Mouse (Mus musculus) heart, adult 2 months (tissue): ENCODE measurements around the gene Palm2. TPM values are rescaled to one million over a fixed set of nuclear protein-coding genes. Genes with fewer than 3 reads are reported as not detected.

Experiments used
- DNase-seq, 2 experiments: peaks; one replicate each; pipeline ENCODE4 v3.0.0; 2021
- H3K27ac ChIP-seq: fragments of 200-600 bp; 2 replicates; pipeline ENCODE4 v1.8.1; 2022
- H3K27me3 ChIP-seq: fragments of 200-500 bp; 2 replicates; pipeline ENCODE4 v1.6.1; 2012; ENCODE audit warnings: mild to moderate bottlenecking, low read length, inconsistent platforms, mixed read lengths; ENCODE audit not compliant: control insufficient read depth, insufficient read depth
- H3K36me3 ChIP-seq: fragments of 200-500 bp; 2 replicates; pipeline ENCODE4 v1.6.1; 2012; ENCODE audit warnings: low read length, inconsistent platforms; ENCODE audit not compliant: control insufficient read depth, insufficient read depth
- H3K4me1 ChIP-seq: fragments of 200-500 bp; 2 replicates; pipeline ENCODE4 v1.6.1; 2011; ENCODE audit warnings: low read length; ENCODE audit not compliant: control insufficient read depth, insufficient read depth
- H3K4me3 ChIP-seq: fragments of 200-600 bp; 2 replicates; pipeline ENCODE4 v1.8.1; 2022
- H3K79me2 ChIP-seq: fragments of 200-500 bp; replicated peaks from 2 replicates; pipeline ENCODE4 v1.6.1; 2012; ENCODE audit warnings: mild to moderate bottlenecking, inconsistent platforms, low read length, moderate library complexity, mixed read lengths; ENCODE audit not compliant: control insufficient read depth, insufficient read depth
- H3K9ac ChIP-seq: fragments of 200-500 bp; 2 replicates; pipeline ENCODE4 v1.6.1; 2012; ENCODE audit warnings: low read depth, mild to moderate bottlenecking, control low read depth, inconsistent platforms, low read length, mixed read lengths
- CTCF ChIP-seq: fragments of 200-600 bp; IDR thresholded peaks from 2 replicates; pipeline ENCODE4 v1.8.1; 2022; ENCODE audit warnings: antibody characterized with exemption, mild to moderate bottlenecking, moderate library complexity
- EP300 ChIP-seq: fragments of 200-500 bp; IDR thresholded peaks from 2 replicates; pipeline ENCODE4 v1.6.1; 2011; ENCODE audit warnings: low read depth, low read length, control low read depth; ENCODE audit not compliant: insufficient read depth
- POLR2A ChIP-seq: fragments of 200-500 bp; IDR thresholded peaks from 2 replicates; pipeline ENCODE4 v1.6.1; 2011; ENCODE audit warnings: mild to moderate bottlenecking, low read depth, low read length, control low read depth; ENCODE audit not compliant: insufficient read depth
- WGBS: fragments of 180-500 bp; shearing (Covaris S2); methylation state at CpG from one replicate; pipeline ENCODE4 v1.1.7; 2018; 5-methylcytosine and 5-hydroxymethylcytosine counted together
- intact Hi-C: fragments of 180-260 bp; cut with DNase I; formaldehyde crosslinking; loops from one replicate; pipeline ENCODE4 v1.15.1; 2025
- polyA plus RNA-seq: library from polyadenylated mRNA; depleted of rRNA; stranded (reverse); fragments of >200 nt; gene quantifications from 2 replicates; pipeline ENCODE4 v1.2.3, GENCODE M21; 2012
- total RNA-seq, 2 experiments: library from RNA; stranded (reverse); gene quantifications; 2 replicates each; pipeline ENCODE4 v1.2.3; 2021

Palm2 gene
- total and polyA plus RNA-seq, 3 experiments = 0.33 to 13.2 (median 9.9) TPM

DNA sequence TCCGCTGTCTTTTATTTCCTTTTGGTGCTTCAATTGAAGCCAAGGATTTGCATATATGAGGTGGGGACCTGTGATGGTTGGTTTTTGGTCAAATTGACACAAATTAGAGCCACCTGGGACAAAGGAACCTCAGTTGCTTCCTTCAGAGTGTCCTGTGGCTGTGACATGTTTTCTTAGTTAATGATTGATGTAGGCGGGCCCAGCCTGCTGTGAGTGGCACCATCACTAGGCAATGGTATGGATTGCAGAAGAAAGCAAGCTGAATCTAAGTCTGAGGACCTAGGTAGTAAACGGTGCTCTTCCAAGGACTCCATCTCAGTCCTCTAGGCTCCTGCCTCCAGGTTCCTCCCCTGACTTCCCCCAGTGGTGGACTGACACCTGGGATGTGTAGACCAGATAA lies 76.5 kb downstream of the Palm2 start:
- Histone ChIP-seq H3K27me3 (no peaks in the 10 kb centered on the region), H3K4me1 (no peaks in the 10 kb centered on the region), H3K36me3 (no peaks in the 10 kb centered on the region), H3K79me2 (no peaks in the 10 kb centered on the region), H3K27ac (no peak overlapping the region), H3K9ac (no peak overlapping the region), H3K4me3 (no peak overlapping the region)
- no peak for TF ChIP-seq CTCF
- no peak for TF ChIP-seq EP300
- no peak for TF ChIP-seq POLR2A
- intact Hi-C loops = no loop called here
- DNase-seq = no peak
- 67% methylated on average over 3 of the region's 3 CpGs for WGBS

DNA sequence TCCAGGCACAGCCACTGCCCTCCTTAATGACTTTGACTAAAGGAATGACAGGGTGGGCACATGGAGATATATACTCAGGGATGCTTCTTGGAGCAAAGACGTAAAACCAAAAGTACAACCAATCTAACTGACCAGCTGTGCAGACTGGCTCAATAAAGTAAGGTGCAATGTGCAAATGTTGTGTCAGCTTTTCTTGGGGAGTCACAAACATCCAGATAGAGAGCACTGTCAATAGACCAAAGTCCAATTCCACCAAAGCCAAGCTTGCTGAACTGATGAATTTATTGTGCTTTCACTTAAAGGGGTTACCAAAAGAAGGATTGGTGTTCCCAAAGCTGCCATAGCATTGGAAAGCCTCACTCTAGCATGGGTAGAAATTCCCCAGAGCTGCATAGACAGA lies 77.7 kb downstream of the Palm2 start:
- no peaks in the 10 kb centered on the region for H3K36me3 ChIP-seq
- no peak overlapping the region for H3K27ac ChIP-seq
- no peaks in the 10 kb centered on the region for H3K27me3 ChIP-seq
- no peak for TF ChIP-seq CTCF
- no peak for TF ChIP-seq EP300
- no peak for TF ChIP-seq POLR2A
- no peaks in the 10 kb centered on the region for H3K79me2 ChIP-seq
- no peak overlapping the region for H3K4me3 ChIP-seq
- H3K4me1 ChIP-seq = no peaks in the 10 kb centered on the region
- intact Hi-C loops = no loop called here
- WGBS = 91% methylated on average over 1 of the region's 1 CpGs
- H3K9ac ChIP-seq = no peak overlapping the region
- DNase-seq = no peak

DNA sequence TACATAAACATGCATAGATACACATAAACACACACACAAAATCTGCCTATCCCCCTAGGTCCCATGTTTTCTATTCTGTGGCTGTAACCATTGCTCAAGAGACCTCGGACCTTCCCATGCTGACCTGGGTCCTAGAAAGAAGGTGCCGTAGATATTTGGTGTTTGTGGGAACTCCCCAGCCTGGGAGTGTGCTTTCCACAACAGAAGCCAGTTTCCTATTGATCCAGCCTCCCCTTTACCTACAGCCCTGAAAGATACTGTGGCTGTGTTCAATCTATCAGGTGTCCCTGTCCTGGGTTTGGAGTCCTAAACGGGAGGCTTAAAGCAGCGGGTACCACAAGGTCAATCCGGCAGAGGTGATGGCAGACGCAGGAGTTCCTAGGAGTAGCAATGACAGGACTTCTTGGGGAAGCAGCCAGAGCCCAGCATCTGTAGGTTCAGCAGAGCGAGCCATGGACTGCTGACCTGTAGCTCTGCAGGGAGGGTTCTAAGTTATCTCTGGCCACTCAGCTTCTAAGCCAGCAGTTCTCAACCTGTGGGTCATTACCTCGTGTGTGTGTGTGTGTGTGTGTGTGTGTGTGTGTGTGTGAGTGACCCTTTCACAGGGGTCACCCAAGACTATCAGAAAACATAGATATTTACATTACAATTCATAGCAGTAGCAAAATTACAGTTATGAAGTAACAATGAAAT lies 79.3 kb downstream of the Palm2 start:
- Histone ChIP-seq H3K27ac (no peak overlapping the region), H3K9ac (no peak overlapping the region), H3K4me3 (no peak overlapping the region), H3K27me3 (no peaks in the 10 kb centered on the region), H3K79me2 (no peaks in the 10 kb centered on the region), H3K4me1 (no peaks in the 10 kb centered on the region), H3K36me3 (no peaks in the 10 kb centered on the region)
- 67% methylated on average over 8 of the region's 8 CpGs for WGBS
- TF ChIP-seq POLR2A (no peak), CTCF (no peak), EP300 (no peak)
- intact Hi-C loops = no loop called here
- DNase-seq = no peak

GRCm38 (mm10) chr4:57514003-57514937 lies 80.2 kb downstream of the Palm2 start:
- Histone ChIP-seq H3K36me3 (no peaks in the 10 kb centered on the region), H3K79me2 (no peaks in the 10 kb centered on the region), H3K27me3 (no peaks in the 10 kb centered on the region), H3K9ac (no peak overlapping the region), H3K27ac (no peak overlapping the region), H3K4me1 (no peaks in the 10 kb centered on the region), H3K4me3 (no peak overlapping the region)
- intact Hi-C loops = no loop called here
- TF ChIP-seq POLR2A (no peak), CTCF (no peak), EP300 (no peak)
- no peak for DNase-seq
- 86% methylated on average over 31 of the region's 31 CpGs for WGBS

DNA sequence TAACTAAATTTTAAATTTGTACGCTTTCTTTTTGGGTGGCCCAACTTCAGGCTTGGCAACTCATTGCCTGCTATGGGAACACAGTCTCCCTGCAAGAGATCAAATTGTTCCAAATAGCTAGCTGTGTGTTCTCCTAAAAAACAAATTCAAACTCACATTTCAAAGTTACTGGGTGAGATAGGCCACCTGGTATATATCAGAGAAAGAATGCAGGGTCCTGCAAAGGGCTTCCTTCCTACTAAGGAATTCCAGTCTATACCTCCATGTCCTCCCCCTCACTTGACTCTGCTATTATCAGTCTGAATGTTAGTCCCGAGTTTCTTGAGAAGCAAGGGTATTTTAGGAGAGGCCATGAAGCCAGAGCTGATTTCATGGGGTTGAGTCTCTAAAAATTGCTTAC lies 81.3 kb downstream of the Palm2 start:
- H3K36me3 ChIP-seq = no peaks in the 10 kb centered on the region
- no peaks in the 10 kb centered on the region for H3K27me3 ChIP-seq
- no peak for TF ChIP-seq EP300
- no peak for TF ChIP-seq POLR2A
- no peak for TF ChIP-seq CTCF
- no peak overlapping the region for H3K27ac ChIP-seq
- no peaks in the 10 kb centered on the region for H3K79me2 ChIP-seq
- H3K4me1 ChIP-seq = no peaks in the 10 kb centered on the region
- H3K9ac ChIP-seq = no peak overlapping the region
- no peak overlapping the region for H3K4me3 ChIP-seq
- intact Hi-C loops = no loop called here
- 50% methylated on average over 2 of the region's 2 CpGs for WGBS
- no peak for DNase-seq

DNA sequence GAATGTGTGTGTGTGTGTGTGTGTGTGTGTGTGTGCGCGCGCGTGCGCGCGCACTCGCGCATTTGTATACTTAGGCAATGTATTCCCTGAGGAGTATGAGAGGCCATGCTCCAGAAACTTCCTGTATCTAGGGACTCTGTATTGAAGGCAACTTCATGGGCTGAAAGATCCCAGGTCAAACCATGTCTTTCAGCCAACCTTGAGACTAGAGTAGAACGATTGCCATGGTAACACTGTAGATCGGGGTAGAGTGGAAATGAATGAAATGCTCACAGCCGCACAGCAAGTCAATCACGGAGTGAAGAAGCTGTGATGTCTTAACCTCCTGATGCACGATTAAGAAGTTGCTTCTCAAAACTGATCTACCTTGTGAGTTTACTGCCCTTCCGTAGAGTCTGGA lies 89.4 kb downstream of the Palm2 start:
- TF ChIP-seq EP300 (no peak), POLR2A (no peak), CTCF (no peak)
- no peaks in the 10 kb centered on the region; the same call in 1 of the 2 replicates for H3K36me3 ChIP-seq
- WGBS = 92% methylated on average over 15 of the region's 15 CpGs
- no peak for DNase-seq
- no peaks in the 10 kb centered on the region for H3K27me3 ChIP-seq
- no peak overlapping the region for H3K27ac ChIP-seq
- intact Hi-C loops = loop anchor here (5.0 kb wide), 1 partner anchor 39 kb away; no protein-coding TSS in a partner anchor
- no peaks in the 10 kb centered on the region for H3K79me2 ChIP-seq
- no peak overlapping the region for H3K9ac ChIP-seq
- H3K4me3 ChIP-seq = no peak overlapping the region
- H3K4me1 ChIP-seq = peaks cover 8% of the 10 kb centered on the region
